In the genomic region with DNA sequence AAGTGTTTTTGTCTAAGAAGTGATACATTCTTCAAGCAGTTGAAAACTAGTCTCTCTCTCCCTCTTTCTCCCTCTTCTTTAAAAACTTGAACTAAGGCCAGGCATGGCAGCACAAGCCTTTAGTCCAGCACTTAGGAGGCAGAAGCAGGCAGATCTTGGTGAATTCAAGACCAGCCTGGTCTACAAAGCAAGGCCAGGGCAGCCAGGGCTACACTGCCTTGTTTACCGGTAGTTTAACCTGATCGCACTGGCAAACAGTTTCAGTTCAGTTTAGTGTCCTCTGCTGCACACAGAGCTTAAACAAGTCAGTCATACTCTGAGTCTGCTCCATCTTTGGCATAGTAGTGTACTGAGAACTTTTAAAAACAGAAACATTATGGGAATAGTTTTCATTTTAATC, we compare ENCODE assay signal across 29 mouse cellular contexts. TPM values are rescaled to one million over a fixed set of nuclear protein-coding genes. Genes with fewer than 3 reads are reported as not detected.
DNase-seq lines count a peak whose midpoint lies in the region; TF ChIP-seq lines count a peak whose summit lies in the region.
"Had no signal": no experiment of that assay in that cellular context is flagged by ENCODE, and none has a peak within 500 bp of the region (broad histone marks: within the 10 kb centered on the region; RNA-seq: fewer than 3 reads in every experiment).

No protein-coding gene starts in this region.

- peaks cover 49% of the 10 kb centered on the region for H3K36me3 ChIP-seq in megakaryocyte, embryonic 14.5 days (replicated peaks; ENCODE audit: low read length)
- peaks cover 16% of the 10 kb centered on the region for H3K36me3 ChIP-seq in forebrain, embryonic 10.5 days (replicated peaks)
- H3K36me3 ChIP-seq: G1E had no signal

- peak overlapping the region; percentile 26 for H3K27ac ChIP-seq in bone marrow macrophage, adult 2 months (ENCODE audit: insufficient read depth, low read depth, low read length)
- H3K27ac ChIP-seq in forebrain, embryonic 10.5 days, result no peak overlapping the region
- H3K27ac ChIP-seq: embryonic facial prominence, embryonic 10.5 days; embryonic facial prominence, embryonic 13.5 days; forebrain, embryonic 13.5 days; heart, embryonic 15.5 days; hindbrain, embryonic 14.5 days; hindbrain, postnatal 0 days had no signal

- no peaks in the 10 kb centered on the region for H3K9me3 ChIP-seq in megakaryocyte, embryonic 14.5 days
- H3K9me3 ChIP-seq in forebrain, embryonic 10.5 days, result no peaks in the 10 kb centered on the region
- H3K9me3 ChIP-seq: embryonic facial prominence, embryonic 13.5 days; forebrain, embryonic 13.5 days; G1E; heart, embryonic 12.5 days; heart, embryonic 15.5 days had no signal

- 99% methylated on average over 2 of the region's 2 CpGs for WGBS in forebrain, embryonic 10.5 days

- no peak for TF ChIP-seq POLR2A in bone marrow macrophage, adult 2 months (IDR thresholded peaks at IDR 0.05; ENCODE audit: borderline replicate concordance, low read depth, low read length)

- peak; percentile 54 for DNase-seq in heart, adult 11 months
- no peak for DNase-seq in heart, adult 18-20 months
- no peak for DNase-seq in left cerebral cortex, adult 8-10 months (ENCODE audit: low spot score in 2 of 2)
- no peak for DNase-seq in forebrain, embryonic 10.5 days (ENCODE audit: extremely low spot score, low spot score)
- DNase-seq: adrenal gland, postnatal 10 days; adrenal gland, postnatal 36 days; cerebellum, adult 11-12 months; cerebellum, adult 8-10 months; cerebellum, postnatal 10 days; cerebellum, postnatal 36 days; embryo, embryonic 11 days; gastrocnemius, postnatal 10 days; gastrocnemius, postnatal 36 days; heart, postnatal 10 days; heart, postnatal 36 days had no signal

- peaks cover 39% of the 10 kb centered on the region for H3K4me1 ChIP-seq in bone marrow macrophage, adult 2 months (ENCODE audit: control insufficient read depth, insufficient read depth, low read length)
- peaks cover 61% of the 10 kb centered on the region for H3K4me1 ChIP-seq in megakaryocyte, embryonic 14.5 days
- no peaks in the 10 kb centered on the region for H3K4me1 ChIP-seq in forebrain, embryonic 10.5 days
- H3K4me1 ChIP-seq: embryonic facial prominence, embryonic 10.5 days; embryonic facial prominence, embryonic 13.5 days; forebrain, embryonic 13.5 days had no signal

- no peak for TF ChIP-seq CTCF in bone marrow macrophage, adult 2 months (IDR thresholded peaks at IDR 0.05; ENCODE audit: low read depth, low read length)

- no peaks in the 10 kb centered on the region for H3K27me3 ChIP-seq in megakaryocyte, embryonic 14.5 days (replicated peaks)
- no peaks in the 10 kb centered on the region for H3K27me3 ChIP-seq in forebrain, embryonic 10.5 days (ENCODE audit: poor library complexity, severe bottlenecking)
- H3K27me3 ChIP-seq: CH12.LX; embryonic facial prominence, embryonic 13.5 days; forebrain, embryonic 13.5 days; heart, embryonic 12.5 days; heart, embryonic 15.5 days; Patski had no signal

- H3K4me3 ChIP-seq in bone marrow macrophage, adult 2 months (ENCODE audit: insufficient read depth, low read length), result no peak overlapping the region
- H3K4me3 ChIP-seq in megakaryocyte, embryonic 14.5 days (replicated peaks), result peak overlapping the region; percentile 29
- no peak overlapping the region for H3K4me3 ChIP-seq in forebrain, embryonic 10.5 days
- H3K4me3 ChIP-seq: embryonic facial prominence, embryonic 10.5 days; embryonic facial prominence, embryonic 13.5 days; erythroblast, embryonic 14.5 days; forebrain, embryonic 13.5 days; heart, embryonic 12.5 days; heart, embryonic 15.5 days had no signal

RNA-seq across cellular contexts. Expression of a gene that starts 9.4 kb away (rescaled TPM):
- total RNA-seq in heart, adult 18-20 months (2021), result 10 to 100 TPM; 12.0 to 13.8 TPM
- 58.8 and 59.0 TPM in 2 replicates for polyA plus RNA-seq in bone marrow macrophage, adult 2 months (2012; ENCODE audit: insufficient read depth, insufficient read length, missing spikeins)
- 6.1 and 11.0 TPM in 2 replicates for polyA plus RNA-seq in megakaryocyte, embryonic 14.5 days (2012; ENCODE audit: insufficient read depth, low replicate concordance)
- 10 to 100 TPM; 38.4 to 43.1 (median 40.7) TPM for total RNA-seq in left cerebral cortex, adult 8-10 months (2022)
- 21.5 and 21.8 TPM in 2 replicates for polyA plus RNA-seq in forebrain, embryonic 10.5 days (2016; fragmentation: Nextera tagmentation; extraction: Ambion mirVana)

RNA-seq across cellular contexts. Expression of a gene that starts 24.9 kb away (rescaled TPM):
- total RNA-seq in heart, adult 18-20 months (2021), result under 1 TPM in 1 of 2 experiments, not detected in 1; 0.69 TPM
- polyA plus RNA-seq in bone marrow macrophage, adult 2 months (2012; ENCODE audit: insufficient read depth, insufficient read length, missing spikeins), result 6.1 and 6.3 TPM in 2 replicates
- not detected in 2 replicates for polyA plus RNA-seq in megakaryocyte, embryonic 14.5 days (2012; ENCODE audit: insufficient read depth, low replicate concordance)
- total RNA-seq in left cerebral cortex, adult 8-10 months (2022), result under 1 TPM; 0.58 to 0.82 (median 0.59) TPM
- not detected in 2 replicates for polyA plus RNA-seq in forebrain, embryonic 10.5 days (2016; fragmentation: Nextera tagmentation; extraction: Ambion mirVana)
- total RNA-seq: adrenal gland, postnatal 36 days; gastrocnemius, adult 18-20 months; gastrocnemius, postnatal 36 days had no signal
- polyA plus RNA-seq: erythroblast, embryonic 14.5 days; forebrain, embryonic 13.5 days; G1E; heart, embryonic 15.5 days; hindbrain, embryonic 14.5 days; Patski had no signal
